Mouse (Mus musculus): ENCODE measurements at regions not wholly inside any gene's neighbourhood (a gene's known extent, or its start where the extent isn't known, plus 50 kb on each side); places are given as distances from the start of the nearest gene placed in this dataset.
A peak's percentile ranks its signal among the peaks of the same experiment; 100 is the strongest.

DNA sequence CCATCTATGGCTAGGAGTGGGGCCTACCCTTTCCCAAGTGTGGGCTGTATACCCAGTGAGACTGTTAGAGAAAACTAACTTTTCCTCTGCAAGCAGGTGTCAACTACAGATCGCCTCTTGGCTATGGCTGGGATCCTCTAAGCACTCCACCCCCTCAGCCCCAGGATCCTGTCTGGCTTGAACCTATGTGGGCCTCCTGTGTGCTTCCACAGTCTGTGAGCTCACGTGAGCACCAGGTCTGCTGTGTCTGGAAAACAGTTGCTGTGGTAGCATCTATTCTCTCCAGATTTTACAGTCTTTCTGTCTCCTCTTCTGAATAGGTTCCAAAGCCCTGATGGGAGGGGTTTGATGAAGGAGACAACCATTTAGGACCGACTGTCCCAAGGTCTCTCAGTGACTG, 93.8 kb upstream of the 1810046K07Rik start:
- Histone ChIP-seq H3K27ac (ENCODE audit: low read length) (no peak overlapping the region), H3K4me2 (ENCODE audit: low read depth, low read length) (no peak overlapping the region), H3K4me1 (ENCODE audit: control insufficient read depth, insufficient read depth, low read length) (no peaks in the 10 kb centered on the region), H3K36me3 (ENCODE audit: control insufficient read depth, insufficient read depth, low read length) (no peaks in the 10 kb centered on the region), H3K4me3 (ENCODE audit: low read length) (no peak overlapping the region), H3K9ac (ENCODE audit: low read depth, low read length) (no peak overlapping the region), H3K9me3 (ENCODE audit: control insufficient read depth, low read length) (no peaks in the 10 kb centered on the region), H3K27me3 (replicated peaks; ENCODE audit: control insufficient read depth, insufficient read depth, low read length) (no peaks in the 10 kb centered on the region)
- WGBS, result 61% methylated on average over 3 of the region's 3 CpGs
- ATAC-seq, result no peak

DNA sequence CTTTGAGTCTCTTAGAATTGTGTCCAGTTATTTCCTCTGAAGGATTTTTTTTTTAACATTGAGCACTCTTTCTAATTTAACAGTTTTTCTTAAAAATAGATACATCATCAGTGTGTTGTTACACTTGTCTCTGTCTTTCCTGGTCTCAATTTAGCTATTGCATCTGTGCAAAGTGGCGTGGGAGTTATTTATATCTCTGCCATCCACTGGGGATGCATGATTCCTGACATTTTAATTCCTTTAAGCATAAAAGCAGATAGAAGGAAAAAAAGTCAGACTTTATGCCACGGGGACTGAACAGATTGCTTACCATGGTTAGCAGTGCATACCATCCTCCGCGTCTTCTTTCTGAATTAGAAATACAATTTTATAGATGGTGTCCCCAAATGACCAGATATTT, 94.6 kb upstream of the 1810046K07Rik start:
- Histone ChIP-seq H3K9me3 (ENCODE audit: control insufficient read depth, low read length) (no peaks in the 10 kb centered on the region), H3K36me3 (ENCODE audit: control insufficient read depth, insufficient read depth, low read length) (no peaks in the 10 kb centered on the region), H3K4me2 (ENCODE audit: low read depth, low read length) (no peak overlapping the region), H3K27me3 (replicated peaks; ENCODE audit: control insufficient read depth, insufficient read depth, low read length) (no peaks in the 10 kb centered on the region), H3K27ac (ENCODE audit: low read length) (no peak overlapping the region), H3K4me1 (ENCODE audit: control insufficient read depth, insufficient read depth, low read length) (no peaks in the 10 kb centered on the region), H3K4me3 (ENCODE audit: low read length) (no peak overlapping the region), H3K9ac (ENCODE audit: low read depth, low read length) (no peak overlapping the region)
- 80% methylated on average over 4 of the region's 4 CpGs for WGBS
- ATAC-seq, result no peak

DNA sequence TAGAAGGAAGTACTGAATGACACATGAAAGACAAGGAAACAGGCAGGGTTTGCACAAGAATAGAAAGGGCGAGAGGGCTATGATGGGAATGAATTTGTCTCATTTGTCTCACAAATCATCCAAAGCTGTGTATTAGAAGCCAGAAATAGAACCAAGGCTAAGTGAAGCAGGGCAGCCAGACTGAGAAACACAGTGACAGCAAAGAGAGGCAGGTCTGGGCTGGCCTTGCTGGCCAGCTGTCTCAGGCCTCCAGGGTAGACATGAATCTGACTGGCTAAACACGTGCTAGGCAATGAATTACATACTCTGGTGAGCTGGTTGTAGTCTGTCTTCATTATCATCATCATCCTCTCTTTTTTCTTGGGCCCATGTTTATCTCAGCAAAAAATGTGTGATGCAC, 101.7 kb upstream of the 1810046K07Rik start:
- Histone ChIP-seq H3K4me2 (ENCODE audit: low read depth, low read length) (no peak overlapping the region), H3K36me3 (ENCODE audit: control insufficient read depth, insufficient read depth, low read length) (no peaks in the 10 kb centered on the region), H3K27me3 (replicated peaks; ENCODE audit: control insufficient read depth, insufficient read depth, low read length) (no peaks in the 10 kb centered on the region), H3K4me3 (ENCODE audit: low read length) (no peak overlapping the region), H3K27ac (ENCODE audit: low read length) (no peak overlapping the region), H3K9me3 (ENCODE audit: control insufficient read depth, low read length) (no peaks in the 10 kb centered on the region), H3K4me1 (ENCODE audit: control insufficient read depth, insufficient read depth, low read length) (no peaks in the 10 kb centered on the region), H3K9ac (ENCODE audit: low read depth, low read length) (no peak overlapping the region)
- WGBS, result 67% methylated on average over 2 of the region's 2 CpGs
- ATAC-seq, result no peak

- Histone ChIP-seq H3K27ac (ENCODE audit: low read length) (no peak overlapping the region), H3K9ac (ENCODE audit: low read depth, low read length) (no peak overlapping the region), H3K36me3 (ENCODE audit: control insufficient read depth, insufficient read depth, low read length) (no peaks in the 10 kb centered on the region), H3K4me3 (ENCODE audit: low read length) (no peak overlapping the region), H3K4me1 (ENCODE audit: control insufficient read depth, insufficient read depth, low read length) (no peaks in the 10 kb centered on the region), H3K27me3 (replicated peaks; ENCODE audit: control insufficient read depth, insufficient read depth, low read length) (no peaks in the 10 kb centered on the region), H3K4me2 (ENCODE audit: low read depth, low read length) (no peak overlapping the region), H3K9me3 (ENCODE audit: control insufficient read depth, low read length) (no peaks in the 10 kb centered on the region)
- 54% methylated on average over 2 of the region's 2 CpGs for WGBS
- no peak for ATAC-seq
Measured at GRCm38 (mm10) chr9:51437130-51437529, 108.4 kb upstream of the 1810046K07Rik start.

DNA sequence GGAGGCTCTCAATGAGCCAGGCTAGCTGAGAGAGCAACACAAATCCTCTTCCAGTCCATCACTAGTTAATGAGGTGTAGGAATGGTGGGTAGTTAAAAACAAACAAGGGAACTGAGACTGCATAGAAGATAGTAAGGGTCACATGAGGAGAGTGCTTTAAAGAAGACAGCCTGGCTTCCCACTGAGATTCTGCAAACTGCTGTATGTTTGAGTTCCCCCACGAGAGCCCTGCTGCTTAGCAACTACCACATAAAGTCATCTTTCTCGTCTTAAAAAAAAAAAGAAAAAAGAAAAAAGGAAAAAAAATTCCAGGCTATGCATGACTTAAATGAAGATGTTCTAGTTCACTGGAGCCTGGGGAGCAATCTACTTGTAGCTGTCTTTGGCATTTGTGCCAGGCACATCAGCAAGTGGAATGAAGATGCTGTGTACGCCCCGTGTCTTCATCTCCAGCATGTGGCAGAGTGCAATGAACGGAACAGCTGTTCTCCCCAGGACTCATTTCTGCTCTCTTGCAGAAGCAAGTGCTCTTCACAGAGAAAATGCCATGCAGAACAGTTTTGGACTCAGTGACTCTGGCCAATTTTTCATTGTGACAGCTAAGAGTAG, 113.2 kb upstream of the 1810046K07Rik start:
- ATAC-seq, result no peak
- no peaks in the 10 kb centered on the region for H3K4me1 ChIP-seq (ENCODE audit: control insufficient read depth, insufficient read depth, low read length)
- no peaks in the 10 kb centered on the region for H3K36me3 ChIP-seq (ENCODE audit: control insufficient read depth, insufficient read depth, low read length)
- no peak overlapping the region for H3K4me3 ChIP-seq (ENCODE audit: low read length)
- no peak overlapping the region for H3K4me2 ChIP-seq (ENCODE audit: low read depth, low read length)
- H3K27ac ChIP-seq (ENCODE audit: low read length), result no peak overlapping the region
- H3K9me3 ChIP-seq (ENCODE audit: control insufficient read depth, low read length), result no peaks in the 10 kb centered on the region
- 27% methylated on average over 5 of the region's 5 CpGs for WGBS
- H3K9ac ChIP-seq (ENCODE audit: low read depth, low read length), result no peak overlapping the region
- no peaks in the 10 kb centered on the region for H3K27me3 ChIP-seq (replicated peaks; ENCODE audit: control insufficient read depth, insufficient read depth, low read length)

GRCm38 (mm10) chr9:51455690-51456089, 127.0 kb upstream of the 1810046K07Rik start:
- WGBS, result 56% methylated on average over 2 of the region's 2 CpGs
- no peak for ATAC-seq

GRCm38 (mm10) chr9:51462463-51463024, 133.8 kb upstream of the 1810046K07Rik start:
- Histone ChIP-seq H3K27ac (ENCODE audit: low read length) (no peak overlapping the region), H3K9me3 (ENCODE audit: control insufficient read depth, low read length) (no peaks in the 10 kb centered on the region), H3K4me3 (ENCODE audit: low read length) (no peak overlapping the region), H3K27me3 (replicated peaks; ENCODE audit: control insufficient read depth, insufficient read depth, low read length) (no peaks in the 10 kb centered on the region), H3K9ac (ENCODE audit: low read depth, low read length) (no peak overlapping the region), H3K4me2 (ENCODE audit: low read depth, low read length) (no peak overlapping the region), H3K36me3 (ENCODE audit: control insufficient read depth, insufficient read depth, low read length) (no peaks in the 10 kb centered on the region), H3K4me1 (ENCODE audit: control insufficient read depth, insufficient read depth, low read length) (no peaks in the 10 kb centered on the region)
- ATAC-seq, result no peak
- whole genome bisulfite sequencing, result 72% methylated on average over 6 of the region's 6 CpGs

More at GRCm38 (mm10) chr9:51455690-51456089, 127.0 kb upstream of the 1810046K07Rik start:
- H3K9me3 ChIP-seq (ENCODE audit: control insufficient read depth, low read length), result no peaks in the 10 kb centered on the region
- H3K36me3 ChIP-seq (ENCODE audit: control insufficient read depth, insufficient read depth, low read length), result no peaks in the 10 kb centered on the region
- H3K4me2 ChIP-seq (ENCODE audit: low read depth, low read length), result no peak overlapping the region
- H3K4me3 ChIP-seq (ENCODE audit: low read length), result no peak overlapping the region
- no peaks in the 10 kb centered on the region for H3K27me3 ChIP-seq (replicated peaks; ENCODE audit: control insufficient read depth, insufficient read depth, low read length)
- no peaks in the 10 kb centered on the region for H3K4me1 ChIP-seq (ENCODE audit: control insufficient read depth, insufficient read depth, low read length)
- H3K9ac ChIP-seq (ENCODE audit: low read depth, low read length), result no peak overlapping the region
- H3K27ac ChIP-seq (ENCODE audit: low read length), result 0 out of 2 replicates have a peak overlapping the region, but pooled peaks have one; percentile 18

GRCm38 (mm10) chr9:51470031-51470430, 141.3 kb upstream of the 1810046K07Rik start:
- H3K27me3 ChIP-seq (replicated peaks; ENCODE audit: control insufficient read depth, insufficient read depth, low read length), result no peaks in the 10 kb centered on the region
- no peak overlapping the region for H3K4me2 ChIP-seq (ENCODE audit: low read depth, low read length)
- WGBS, result 54% methylated on average over 1 of the region's 1 CpGs
- no peak for ATAC-seq
- H3K27ac ChIP-seq (ENCODE audit: low read length), result no peak overlapping the region
- H3K9ac ChIP-seq (ENCODE audit: low read depth, low read length), result no peak overlapping the region
- H3K9me3 ChIP-seq (ENCODE audit: control insufficient read depth, low read length), result no peaks in the 10 kb centered on the region
- H3K4me3 ChIP-seq (ENCODE audit: low read length), result no peak overlapping the region
- H3K36me3 ChIP-seq (ENCODE audit: control insufficient read depth, insufficient read depth, low read length), result no peaks in the 10 kb centered on the region
- H3K4me1 ChIP-seq (ENCODE audit: control insufficient read depth, insufficient read depth, low read length), result no peaks in the 10 kb centered on the region

- Histone ChIP-seq H3K4me1 (ENCODE audit: control insufficient read depth, insufficient read depth, low read length) (no peaks in the 10 kb centered on the region), H3K9ac (ENCODE audit: low read depth, low read length) (no peak overlapping the region), H3K9me3 (ENCODE audit: control insufficient read depth, low read length) (no peaks in the 10 kb centered on the region), H3K4me2 (ENCODE audit: low read depth, low read length) (no peak overlapping the region), H3K27ac (ENCODE audit: low read length) (no peak overlapping the region), H3K27me3 (replicated peaks; ENCODE audit: control insufficient read depth, insufficient read depth, low read length) (no peaks in the 10 kb centered on the region), H3K36me3 (ENCODE audit: control insufficient read depth, insufficient read depth, low read length) (no peaks in the 10 kb centered on the region), H3K4me3 (ENCODE audit: low read length) (no peak overlapping the region)
- ATAC-seq, result no peak
- 68% methylated on average over 3 of the region's 3 CpGs for WGBS
Measured at GRCm38 (mm10) chr9:51476511-51477056, 147.9 kb upstream of the 1810046K07Rik start.
